Mouse (Mus musculus) myocyte (in vitro differentiated cells): Measurements from ENCODE around the gene Sh3bp5.

Experiments used
- MYOG ChIP-seq, 3 experiments: IDR thresholded peaks; one replicate each; pipeline ENCODE4 v1.6.1; 2011; ENCODE audit warnings: control low read depth in 2 of 3, low read depth in 2 of 3, mild to moderate bottlenecking in 2 of 3; ENCODE audit not compliant: insufficient read length in 2 of 3, control insufficient read depth in 1 of 3, insufficient read depth in 1 of 3
- POLR2A ChIP-seq: IDR thresholded peaks from one replicate; pipeline ENCODE4 v1.6.1; 2011; ENCODE audit warnings: low read depth, mild to moderate bottlenecking, control low read depth, moderate library complexity; ENCODE audit not compliant: insufficient read length
- REST ChIP-seq: IDR thresholded peaks from one replicate; pipeline ENCODE4 v1.6.1; 2011; ENCODE audit warnings: mild to moderate bottlenecking, control low read depth, moderate library complexity; ENCODE audit not compliant: insufficient read depth, insufficient read length
- TCF12 ChIP-seq: IDR thresholded peaks from one replicate; pipeline ENCODE4 v1.6.1; 2011; ENCODE audit warnings: mild to moderate bottlenecking, control low read depth; ENCODE audit not compliant: poor library complexity, insufficient read depth, severe bottlenecking
- USF1 ChIP-seq: IDR thresholded peaks from one replicate; pipeline ENCODE4 v1.6.1; 2011; ENCODE audit warnings: low read depth, mild to moderate bottlenecking, control low read depth, moderate library complexity

DNA sequence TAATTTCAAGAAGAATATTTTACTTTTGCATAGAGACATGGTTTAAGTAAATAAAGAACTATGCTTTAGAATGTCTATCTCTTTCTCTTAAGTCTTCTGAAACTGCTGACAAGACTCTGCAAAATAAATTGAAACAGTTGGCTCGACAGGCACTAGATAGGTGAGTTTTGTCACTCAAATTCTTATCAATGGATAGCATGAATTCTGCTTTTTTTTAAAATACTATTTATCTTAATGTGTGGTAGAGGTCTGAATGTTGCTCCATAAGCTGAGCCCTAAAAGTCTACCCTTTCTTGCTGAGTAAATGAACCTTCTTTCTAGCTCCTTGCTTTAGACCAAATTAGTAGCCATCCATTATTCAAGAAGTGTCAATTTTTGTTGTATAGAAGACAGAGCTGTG, 90.5 kb downstream of the Sh3bp5 start:
- TF ChIP-seq POLR2A, result no peak
- TF ChIP-seq TCF12, result no peak
- TF ChIP-seq MYOG (IDR thresholded peaks at IDR 0.05; ENCODE audit: control insufficient read depth in 1 of 3, insufficient read depth in 1 of 3, insufficient read length in 2 of 3, low read depth in 2 of 3), result no peak
- TF ChIP-seq REST, result no peak
- TF ChIP-seq USF1, result no peak
